Mouse (Mus musculus): ENCODE data around the gene Cebpz.

Cebpz gene

GRCm38 (mm10) chr17:78903158-78903557 is 33.7 kb downstream of the Cebpz start:
- DNase-seq (ENCODE audit: low read depth, low spot score): no peak

DNA sequence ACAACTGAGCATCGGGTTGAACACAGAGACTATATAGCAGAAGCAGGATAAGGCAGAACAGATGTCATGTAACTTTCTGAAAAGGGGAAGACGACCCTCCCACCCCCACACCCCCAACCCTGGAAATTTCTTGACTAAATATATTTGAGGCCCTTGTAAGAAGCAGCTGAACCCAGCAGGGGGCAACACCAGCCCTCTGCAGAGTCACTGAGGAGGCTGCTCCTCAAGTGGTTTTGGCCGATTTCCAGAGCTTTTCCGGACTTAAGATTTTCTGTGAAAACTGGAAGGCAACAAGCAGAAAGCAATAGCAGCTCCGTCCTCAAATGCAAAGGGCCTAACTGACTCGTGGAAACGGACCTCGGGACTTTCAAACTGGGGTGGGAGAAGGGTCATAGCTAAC is 41.5 kb downstream of the Cebpz start:
- DNase-seq (ENCODE audit: low read depth, low spot score): peak; percentile 34

GRCm38 (mm10) chr17:78894991-78895390 is 41.9 kb downstream of the Cebpz start:
- no peak for DNase-seq (ENCODE audit: low read depth, low spot score)

DNA sequence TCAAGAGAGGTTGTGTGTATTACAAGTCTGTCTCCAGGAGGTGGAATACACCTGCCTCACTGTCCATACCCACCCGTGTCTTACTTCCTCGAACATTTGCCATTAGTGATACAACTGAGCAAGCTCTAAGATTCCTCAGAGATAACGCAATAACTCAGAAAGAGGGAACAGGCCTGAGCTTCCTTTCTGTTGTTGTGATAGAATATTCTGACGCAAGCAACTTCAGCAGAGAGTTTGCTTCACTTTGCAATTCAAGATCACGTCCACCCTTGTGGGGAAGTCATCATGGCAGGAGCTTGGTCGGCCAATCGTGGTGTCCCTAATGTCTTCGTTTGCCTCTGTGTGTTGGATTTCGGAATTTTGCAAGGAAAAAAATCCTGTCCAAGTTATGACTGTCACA is 45.8 kb downstream of the Cebpz start:
- DNase-seq (ENCODE audit: low read depth, low spot score): no peak

- DNase-seq (ENCODE audit: low read depth, low spot score): no peak
Measured at GRCm38 (mm10) chr17:78889184-78889583, 47.7 kb downstream of the Cebpz start.

GRCm38 (mm10) chr17:78888554-78888953 is 48.3 kb downstream of the Cebpz start:
- DNase-seq (ENCODE audit: low read depth, low spot score): no peak

- no peak for DNase-seq (ENCODE audit: low read depth, low spot score)
Measured at GRCm38 (mm10) chr17:78885286-78886065, 51.4 kb downstream of the Cebpz start.

DNA sequence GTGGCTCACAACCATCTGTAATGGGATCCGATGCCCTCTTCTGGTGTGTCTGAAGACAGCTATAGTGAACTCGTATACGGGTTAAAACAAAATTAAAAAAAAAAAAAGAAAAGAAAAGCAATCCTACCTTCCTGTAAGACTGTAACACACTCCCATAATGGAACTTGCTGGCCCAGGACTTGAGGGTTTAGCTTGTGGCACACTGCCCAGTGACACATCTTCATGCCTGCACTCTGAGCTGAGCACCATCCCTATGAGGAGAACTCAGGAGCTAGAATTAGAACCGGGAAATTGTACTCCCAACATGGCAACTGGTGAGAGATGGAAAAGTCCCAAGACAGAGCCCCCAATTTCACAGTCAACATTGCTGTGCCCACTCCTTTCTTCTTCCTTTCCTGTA is 53.6 kb downstream of the Cebpz start:
- DNase-seq (ENCODE audit: low read depth, low spot score): no peak

GRCm38 (mm10) chr17:78882401-78883112 is 54.3 kb downstream of the Cebpz start, which contains the start of gene Eif2ak2:
Gene Eif2ak2, minus strand, starts transcription at chr17:78882573.
- peak; percentile 67 for DNase-seq (ENCODE audit: low read depth, low spot score)

DNA sequence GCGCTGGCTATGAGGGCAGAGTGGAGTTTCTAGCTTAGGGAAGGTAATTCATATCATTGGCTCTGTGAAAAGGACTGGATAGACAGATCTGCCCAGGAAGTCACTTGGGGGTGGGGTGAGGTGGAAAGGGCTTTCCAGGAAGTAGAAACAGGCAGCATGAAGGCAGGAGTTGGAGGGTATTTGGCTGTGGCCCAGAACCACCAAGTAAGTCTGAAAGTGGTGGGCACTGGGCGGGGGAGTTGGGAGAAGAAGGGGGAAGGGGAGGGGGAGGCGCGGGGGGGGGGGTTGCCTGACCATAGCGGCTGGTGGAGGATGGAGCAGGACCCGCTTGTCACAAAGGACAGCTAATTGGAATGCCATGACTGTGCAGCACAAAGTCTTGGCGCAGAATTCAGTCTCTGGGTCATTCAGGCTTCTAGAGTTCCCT is 55.0 kb downstream of the Cebpz start:
- DNase-seq (ENCODE audit: low read depth, low spot score): peak; percentile 35

DNA sequence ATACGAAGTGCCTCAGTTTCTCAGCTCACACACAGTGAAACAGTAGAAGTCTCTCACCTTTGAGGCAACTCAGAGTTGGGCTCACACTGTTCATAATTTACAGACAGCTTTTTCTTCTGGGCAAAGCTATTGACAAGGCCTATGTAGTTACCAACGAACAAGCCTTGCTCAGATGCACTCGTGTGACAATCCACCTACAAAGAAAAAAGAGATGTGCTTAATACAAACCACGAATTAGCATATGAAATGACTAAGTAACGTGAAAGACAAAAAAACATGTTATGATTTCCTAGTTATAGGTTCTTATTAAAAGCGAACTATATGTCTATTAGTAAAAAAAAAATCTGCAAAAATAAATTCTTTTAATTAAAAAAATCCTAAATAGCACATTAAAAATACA is 63.0 kb downstream of the Cebpz start:
- no peak for DNase-seq (ENCODE audit: low read depth, low spot score)
